Mouse (Mus musculus): ENCODE measurements around the gene Efcab2.
"Not testable (repeated sequence)": the region's sequence is repeated elsewhere in the genome, so short reads cannot be mapped to it uniquely, and the experiment has no call there.

Efcab2 gene

GRCm38 (mm10) chr1:178406765-178407645 is 1.1 kb downstream of the Efcab2 start:
- peak; percentile 11 for DNase-seq

- no peak for DNase-seq
These were observed 1.8 kb downstream of the Efcab2 start for GRCm38 (mm10) chr1:178407651-178408050.

GRCm38 (mm10) chr1:178408901-178409361 is 3.0 kb downstream of the Efcab2 start:
- peak; percentile 21 for DNase-seq

- DNase-seq: not testable (repeated sequence)
These were observed 7.5 kb downstream of the Efcab2 start for GRCm38 (mm10) chr1:178413367-178413766.

GRCm38 (mm10) chr1:178419608-178420007 is 13.7 kb downstream of the Efcab2 start:
- DNase-seq: no peak

GRCm38 (mm10) chr1:178423662-178424061 is 17.8 kb downstream of the Efcab2 start:
- DNase-seq: no peak

GRCm38 (mm10) chr1:178431619-178432444 is 25.9 kb downstream of the Efcab2 start:
- DNase-seq: no peak

- DNase-seq: no peak
These were observed 27.7 kb downstream of the Efcab2 start for GRCm38 (mm10) chr1:178433619-178434018.

- DNase-seq: no peak
These were observed 38.5 kb downstream of the Efcab2 start for GRCm38 (mm10) chr1:178444407-178444806.

GRCm38 (mm10) chr1:178447036-178447435 is 41.2 kb downstream of the Efcab2 start:
- no peak for DNase-seq

- no peak for DNase-seq
These were observed 42.4 kb downstream of the Efcab2 start for GRCm38 (mm10) chr1:178448271-178448744.

- DNase-seq: peak; percentile 84
These were observed 43.3 kb downstream of the Efcab2 start for GRCm38 (mm10) chr1:178449172-178449571.

GRCm38 (mm10) chr1:178449933-178450332 is 44.0 kb downstream of the Efcab2 start:
- no peak for DNase-seq

- no peak for DNase-seq
These were observed 48.2 kb downstream of the Efcab2 start for GRCm38 (mm10) chr1:178454125-178454524.

GRCm38 (mm10) chr1:178455120-178455519 is 49.2 kb downstream of the Efcab2 start:
- DNase-seq: no peak

- no peak for DNase-seq
These were observed 52.1 kb downstream of the Efcab2 start for GRCm38 (mm10) chr1:178458029-178458428.

GRCm38 (mm10) chr1:178463712-178464111 is 57.8 kb downstream of the Efcab2 start:
- DNase-seq: peak; percentile 91

- DNase-seq: no peak
These were observed 58.3 kb downstream of the Efcab2 start for GRCm38 (mm10) chr1:178464140-178464539.

- DNase-seq: no peak
These were observed 61.7 kb downstream of the Efcab2 start for GRCm38 (mm10) chr1:178467594-178467993.

- peak; percentile 10 for DNase-seq
These were observed 62.4 kb downstream of the Efcab2 start for GRCm38 (mm10) chr1:178468280-178468679.

- no peak for DNase-seq
These were observed 78.0 kb downstream of the Efcab2 start for GRCm38 (mm10) chr1:178483854-178484253.

GRCm38 (mm10) chr1:178485138-178485867 is 79.4 kb downstream of the Efcab2 start:
- DNase-seq: no peak

- DNase-seq: no peak
These were observed 80.0 kb downstream of the Efcab2 start for GRCm38 (mm10) chr1:178485868-178486220.
